Mouse (Mus musculus): ENCODE results near the gene Atg16l2.

- TF ChIP-seq CTCF (IDR thresholded peaks at IDR 0.05), result no peak
- no peak for TF ChIP-seq EP300 (IDR thresholded peaks at IDR 0.05)
These were observed 85.3 kb downstream of the Atg16l2 start for GRCm38 (mm10) chr7:101216724-101217123.
